Mouse (Mus musculus) layer of hippocampus, postnatal 10 days (tissue): Measurements from ENCODE around the gene Sez6. TPM values are rescaled to one million over a fixed set of nuclear protein-coding genes. Genes with fewer than 3 reads are reported as not detected.

Experiments
- DNase-seq, 2 experiments: peaks; one replicate each; pipeline ENCODE4 v3.0.0; 2021; ENCODE audit warnings: low spot score in 2 of 2
- total RNA-seq, 2 experiments: library from RNA; stranded (reverse); gene quantifications; 2 replicates each; pipeline ENCODE4 v1.2.3; 2021

Gene Sez6
- total RNA-seq, 2 experiments from 2014 or later, result 215 to 221 TPM

DNA sequence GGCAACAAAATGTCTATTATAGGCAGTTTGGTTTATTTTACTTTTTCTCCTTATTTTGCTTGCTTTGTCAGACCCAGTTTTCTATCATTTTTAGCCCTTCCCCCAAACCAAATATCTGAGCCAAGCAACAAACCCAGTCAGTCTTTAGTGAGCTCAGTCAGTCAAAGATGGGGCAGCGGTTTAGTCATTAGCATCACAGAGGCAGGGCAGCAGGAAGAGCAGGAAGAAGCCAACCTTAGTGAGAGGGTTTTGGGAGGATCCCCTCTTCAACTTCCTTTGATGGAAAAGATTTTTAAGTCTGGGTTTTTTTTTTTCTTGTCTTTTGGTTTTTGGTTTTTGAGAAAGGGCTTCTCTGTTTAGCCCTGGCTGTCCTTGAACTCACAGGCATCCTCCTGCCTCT lies 25.9 kb upstream of the Sez6 start:
- no peak for DNase-seq

DNA sequence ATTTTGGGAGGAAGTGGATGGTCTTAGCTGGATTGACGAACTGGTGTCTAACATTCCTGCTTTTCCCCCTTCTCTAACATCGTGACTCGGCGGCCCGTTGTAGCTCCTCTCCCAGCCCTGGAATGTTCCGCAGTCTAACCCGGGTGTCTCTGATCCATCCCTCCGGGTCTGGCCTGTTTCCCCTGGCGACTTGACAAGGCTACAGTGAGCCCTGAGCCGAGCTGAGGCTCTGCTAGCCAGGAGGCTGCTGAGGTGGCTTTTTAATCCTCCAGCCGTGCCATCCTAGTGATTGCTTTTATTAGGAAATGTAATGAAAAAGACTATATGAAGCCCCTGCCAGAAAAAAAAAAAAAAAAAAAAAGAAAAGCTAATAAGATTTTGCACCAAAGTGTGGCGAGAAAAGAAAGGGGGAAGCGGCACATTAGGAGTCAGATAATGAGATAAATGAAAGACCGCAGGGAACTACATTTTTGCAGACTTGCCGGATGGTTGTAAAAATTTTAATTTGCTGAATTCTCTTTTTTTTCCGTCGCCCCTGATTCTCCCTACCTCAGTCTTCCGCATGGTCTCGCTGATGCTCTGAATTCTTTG lies 24.4 kb upstream of the Sez6 start:
- peak; percentile 58 to 65 for DNase-seq

DNA sequence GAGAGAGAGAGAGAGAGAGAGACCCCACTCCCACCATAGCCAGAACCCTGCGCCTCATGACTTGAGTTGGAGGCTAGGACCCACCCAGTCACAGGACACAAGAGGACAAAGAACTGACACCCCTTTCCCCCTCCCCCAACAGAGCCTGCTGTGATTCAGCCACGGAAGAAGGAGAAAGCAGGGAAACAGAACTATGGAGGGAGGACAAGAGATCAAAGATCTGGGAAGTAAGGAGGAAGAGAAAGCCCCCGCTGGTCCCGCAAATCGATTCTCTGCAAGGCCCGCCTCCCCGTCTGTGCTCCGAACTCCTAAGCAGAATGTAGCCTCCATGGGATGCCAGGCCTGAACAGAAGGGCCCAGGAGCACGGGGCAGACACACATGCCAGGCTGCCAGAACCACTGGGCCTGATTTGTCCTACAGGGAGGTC lies 23.8 kb upstream of the Sez6 start:
- DNase-seq, result peak; percentile 43 to 55

DNA sequence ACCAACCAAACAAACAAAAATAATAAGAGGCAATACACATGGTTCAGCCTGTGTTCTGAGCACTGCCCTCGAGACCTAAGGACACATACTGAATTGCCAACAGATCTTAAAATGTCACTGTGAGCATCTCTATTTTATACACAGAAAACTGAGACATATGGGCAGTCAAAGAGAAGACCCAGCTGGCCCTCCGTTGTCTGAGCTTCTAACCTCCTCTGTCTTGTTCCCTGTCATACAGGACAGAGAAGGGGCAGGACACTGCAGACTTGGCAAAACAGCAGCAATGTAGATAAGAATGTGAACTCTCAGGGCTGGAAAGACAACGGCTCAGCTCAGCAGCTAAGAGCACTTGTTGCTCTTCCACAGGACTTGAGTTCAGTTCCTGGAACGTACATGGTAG lies 22.1 kb upstream of the Sez6 start:
- DNase-seq, result no peak

DNA sequence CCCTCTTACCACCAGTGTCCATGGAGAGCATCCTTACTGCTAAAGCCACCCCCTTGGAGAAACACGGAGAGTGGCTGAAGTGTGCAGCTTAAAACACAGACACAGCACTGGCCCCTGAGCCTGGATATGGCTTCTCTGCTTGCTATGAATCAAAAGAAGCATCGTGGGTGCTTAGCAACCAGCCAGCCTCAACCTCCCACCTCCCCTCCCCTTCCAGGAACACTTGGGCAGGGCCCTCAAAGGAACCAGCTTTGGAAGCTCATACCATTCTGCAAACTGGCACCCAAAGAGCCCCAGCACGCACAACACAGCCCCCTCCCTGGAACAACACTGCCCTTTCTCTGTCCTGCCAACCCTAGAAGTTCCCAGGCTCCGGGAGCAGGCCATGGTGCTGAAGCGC lies 21.2 kb upstream of the Sez6 start:
- DNase-seq, result no peak

DNA sequence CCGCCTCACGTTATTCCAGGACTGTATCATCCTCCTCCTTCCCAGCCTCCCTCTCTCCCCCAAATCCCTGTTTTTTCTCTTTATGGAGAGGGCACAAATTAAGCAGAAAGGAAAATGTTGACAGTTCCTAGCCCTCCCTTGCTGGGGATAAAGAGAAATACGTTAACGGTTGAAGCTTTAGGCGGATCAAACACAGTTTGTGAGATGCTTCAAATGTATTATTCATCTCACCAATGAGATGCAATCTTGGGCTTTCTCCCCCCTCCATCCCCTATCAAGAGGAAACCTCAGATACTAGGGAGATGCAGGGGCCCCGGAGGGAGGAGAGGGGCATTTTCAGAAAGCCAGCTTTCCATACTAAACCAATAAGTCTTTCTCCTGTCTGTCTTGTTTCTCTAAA lies 20.8 kb upstream of the Sez6 start:
- no peak for DNase-seq

DNA sequence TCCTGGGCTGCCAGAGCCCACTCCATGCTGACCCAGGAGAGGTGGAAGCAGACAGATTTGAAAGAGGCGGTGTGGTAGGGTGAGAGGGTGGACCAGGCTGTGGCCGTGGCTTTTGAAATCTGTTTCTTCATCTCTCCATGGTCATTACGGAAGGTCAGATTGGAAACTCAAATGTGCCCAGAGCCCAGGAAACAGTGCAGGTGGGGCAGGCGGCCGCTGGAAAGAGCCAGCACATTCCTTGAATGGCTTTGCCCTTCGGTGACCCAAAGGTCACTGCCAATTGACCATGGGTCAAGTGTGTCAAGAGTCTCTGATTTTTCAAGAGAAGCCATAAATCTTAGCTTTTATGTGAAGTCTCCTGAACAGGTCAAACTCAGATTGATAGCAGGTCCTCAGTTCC lies 17.1 kb upstream of the Sez6 start:
- no peak for DNase-seq

DNA sequence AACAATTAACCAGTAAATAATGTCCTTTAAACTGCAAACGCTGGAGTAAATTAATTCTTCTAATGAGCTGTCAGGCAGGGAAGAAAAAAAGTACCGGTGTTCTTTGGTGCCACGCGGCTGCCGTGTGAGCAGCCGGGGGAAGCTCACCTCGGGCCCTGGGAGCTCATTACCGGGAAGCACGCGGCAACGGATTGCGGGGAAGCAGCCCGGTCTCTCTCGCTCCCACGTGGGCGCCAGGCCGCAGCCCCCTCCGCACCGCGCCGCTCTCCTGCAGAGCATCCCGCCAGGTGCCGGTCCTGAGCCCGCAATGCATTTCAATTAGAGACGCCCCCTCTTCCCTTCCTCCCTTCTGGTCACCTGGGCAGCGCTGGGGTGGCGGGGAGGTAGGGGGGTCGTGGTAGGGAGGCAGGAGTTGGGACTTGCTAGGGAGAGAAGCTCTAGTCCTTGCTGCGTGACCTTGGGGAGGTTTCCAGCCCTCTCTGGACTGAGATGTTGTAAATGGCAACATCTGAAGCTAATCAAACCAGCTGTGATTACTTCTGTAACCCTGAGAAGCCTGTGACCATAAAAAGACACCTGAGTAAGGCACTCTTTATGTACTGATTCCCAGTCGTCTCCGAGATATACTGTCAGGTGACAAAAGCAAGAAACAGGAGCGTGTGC lies 15.9 kb upstream of the Sez6 start:
- DNase-seq, result no peak

DNA sequence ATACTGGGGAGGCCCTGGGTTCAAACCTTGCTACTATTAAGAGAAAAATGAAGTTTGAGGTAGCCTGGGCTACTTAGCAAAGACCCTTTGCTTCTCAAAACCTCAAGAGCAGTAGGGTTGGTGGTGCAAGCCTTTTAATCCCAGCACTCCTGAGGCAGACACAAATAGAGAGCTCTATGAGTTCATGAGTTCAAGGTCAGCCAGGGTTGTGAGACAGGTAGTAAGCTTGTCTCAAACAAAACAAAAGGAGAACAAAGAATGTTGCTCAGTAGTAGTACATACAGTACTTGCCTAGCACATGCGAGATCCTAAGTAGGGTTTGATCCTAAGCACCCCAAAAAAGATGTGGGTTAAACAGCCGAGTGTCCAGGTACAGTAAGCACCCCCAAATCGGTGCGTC lies 13.9 kb upstream of the Sez6 start:
- DNase-seq, result no peak

DNA sequence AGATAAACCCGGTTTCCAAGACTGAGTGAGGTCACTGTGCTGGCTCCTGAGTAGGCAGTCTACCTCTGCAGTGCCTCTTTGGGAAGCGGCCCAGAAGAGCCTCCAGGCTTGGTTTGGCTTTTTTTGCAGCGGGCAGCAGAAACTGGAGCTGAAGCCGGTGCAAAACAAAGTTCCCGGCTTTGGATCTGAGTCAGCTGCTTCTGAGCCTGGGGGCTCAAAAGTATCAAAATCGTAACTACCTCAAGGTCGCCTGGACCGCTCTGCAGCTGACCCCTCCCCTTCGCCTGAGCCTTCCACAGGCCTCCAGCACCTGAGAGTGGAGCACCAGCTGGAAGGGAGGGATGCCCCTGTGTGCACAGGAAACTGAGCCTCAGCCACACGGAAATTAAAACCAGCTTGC lies 13.4 kb upstream of the Sez6 start:
- no peak for DNase-seq

DNA sequence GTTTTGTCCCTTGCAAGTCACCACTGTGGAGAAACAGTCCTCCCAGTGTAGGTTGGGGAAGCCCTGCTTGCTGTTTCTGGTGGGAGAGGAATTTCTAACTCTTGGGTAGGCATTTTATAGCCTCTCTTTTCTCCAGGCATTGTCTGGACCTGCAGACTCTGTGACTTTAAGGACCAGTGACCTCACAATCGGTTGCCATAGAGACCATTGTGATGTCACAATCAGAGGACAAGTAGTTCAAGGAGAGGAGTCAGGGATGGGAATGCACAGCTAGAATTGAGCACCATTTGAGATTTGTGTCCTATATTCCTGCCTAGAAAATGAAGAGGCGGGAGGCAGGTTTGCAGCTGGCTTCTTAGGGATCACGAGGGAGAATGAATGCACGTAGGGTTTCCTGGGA lies 7.3 kb upstream of the Sez6 start:
- no peak for DNase-seq

DNA sequence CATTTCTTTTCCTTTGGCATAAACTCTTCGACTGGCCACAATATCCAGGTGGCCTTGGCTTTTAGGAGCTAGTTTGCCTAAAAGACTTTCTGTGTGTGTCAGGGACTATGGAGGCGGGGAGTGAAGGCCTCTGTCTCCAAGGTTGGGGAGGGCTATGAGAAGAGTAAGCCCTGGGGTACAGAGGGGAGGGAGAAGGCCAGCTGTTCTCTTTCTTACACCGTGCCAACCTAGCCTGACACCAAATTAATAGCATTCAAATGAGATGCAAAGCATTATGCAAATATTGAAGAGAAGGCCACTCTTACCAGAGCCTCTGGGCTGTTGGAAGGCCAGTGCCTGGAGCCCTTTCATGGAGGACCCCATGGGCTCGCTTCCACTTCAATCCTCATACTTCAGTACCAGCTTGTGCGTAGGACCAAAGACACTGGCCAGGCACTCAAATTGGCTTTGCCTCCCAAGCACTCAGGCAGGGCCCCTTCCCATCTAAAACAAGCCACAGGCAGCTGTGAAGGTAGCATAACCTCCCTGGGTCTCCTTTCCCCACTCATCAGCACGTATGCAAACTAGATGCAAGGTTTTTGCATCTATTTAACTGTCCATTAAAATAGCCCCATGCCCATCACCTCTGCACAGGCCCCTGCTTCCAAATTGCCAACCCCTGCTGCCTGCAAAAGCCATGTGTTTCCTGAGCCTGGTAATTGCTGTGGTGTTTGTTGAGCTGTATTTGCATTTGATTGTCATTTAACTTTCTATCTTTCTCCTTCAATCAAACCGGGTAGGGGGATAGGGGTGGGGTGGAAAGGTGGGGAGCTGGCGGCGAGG lies 4.6 kb upstream of the Sez6 start:
- no peak for DNase-seq

DNA sequence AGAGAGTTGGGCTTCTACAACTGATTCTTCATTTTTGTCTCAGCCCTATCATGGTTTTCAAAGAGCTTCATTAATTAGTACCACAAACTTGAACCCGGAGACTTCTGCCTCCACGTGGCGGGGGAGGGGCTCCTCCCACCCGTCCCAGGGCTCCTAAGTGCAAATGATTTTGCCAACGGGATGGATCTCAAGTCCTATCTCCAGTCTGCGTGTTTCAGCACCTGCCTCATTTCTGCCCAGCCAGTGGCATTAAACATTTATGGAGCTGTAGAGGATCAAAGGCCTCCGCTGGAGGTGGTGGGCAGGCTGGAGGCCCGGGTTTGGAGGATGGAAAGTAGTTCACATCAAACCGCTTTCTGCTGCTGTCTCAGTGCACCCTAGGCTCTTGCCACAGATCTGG lies 3.9 kb upstream of the Sez6 start:
- DNase-seq, result no peak

DNA sequence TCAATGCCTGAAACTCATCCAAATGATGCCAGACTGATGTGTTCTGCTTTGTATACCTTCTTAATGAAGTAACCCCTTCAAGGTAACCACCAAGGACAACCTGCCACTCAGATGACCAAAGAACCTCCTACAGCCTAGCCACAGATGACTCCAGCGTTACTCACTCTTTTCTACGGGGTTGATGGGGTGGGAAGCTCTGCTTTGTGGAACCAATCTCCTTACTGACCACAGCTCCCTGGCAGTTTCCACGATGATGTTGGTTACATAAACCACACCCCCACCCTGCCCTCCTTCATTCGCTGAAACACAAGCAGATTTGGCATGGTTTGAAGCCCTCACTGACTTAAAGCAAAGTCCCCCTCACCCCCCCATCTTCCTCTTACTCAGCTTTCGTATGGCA lies 2.8 kb upstream of the Sez6 start:
- DNase-seq, result no peak

DNA sequence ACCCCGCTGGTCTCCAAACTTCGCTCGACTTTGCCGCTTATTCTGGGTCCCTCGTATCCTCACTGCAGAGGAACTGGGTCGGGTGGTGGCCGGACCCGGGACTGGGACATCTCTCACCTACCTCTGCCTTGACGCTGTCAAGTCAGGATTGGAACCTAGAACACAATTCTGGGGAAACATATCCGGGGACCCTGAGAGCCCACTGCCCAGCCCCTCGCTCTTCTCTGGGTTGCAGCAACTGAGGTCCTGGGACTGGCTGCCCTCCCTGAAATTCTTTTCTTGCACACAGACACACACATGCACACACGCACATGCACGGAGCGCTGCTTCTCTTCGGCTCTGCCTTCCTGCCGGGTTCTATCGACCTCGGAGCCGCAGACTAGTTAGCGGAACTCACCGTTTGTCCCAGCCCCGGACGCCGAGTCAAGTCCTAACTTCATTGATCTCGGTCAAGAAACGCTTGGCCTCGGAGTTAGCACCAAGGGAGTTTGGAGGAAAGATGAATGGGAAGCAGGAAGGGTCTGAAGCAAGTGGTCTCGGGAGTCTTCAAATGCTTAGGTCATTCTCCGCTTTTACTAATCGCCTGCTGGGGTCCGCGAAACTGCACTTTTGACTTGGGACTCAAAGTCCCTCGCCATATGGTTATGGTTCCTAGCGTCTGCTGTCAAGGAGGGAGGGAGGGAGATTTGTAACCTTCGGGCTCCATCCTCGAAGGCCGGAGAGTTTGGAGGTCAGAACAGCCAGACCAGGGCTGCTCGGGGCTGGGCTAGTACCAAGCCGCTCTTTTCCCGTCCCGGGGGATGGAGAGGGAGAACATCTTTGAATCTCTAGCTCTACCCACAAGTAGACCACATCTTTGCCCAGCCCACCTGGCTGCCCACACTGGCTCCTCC lies 1.2 kb downstream of the Sez6 start:
- DNase-seq, result no peak

DNA sequence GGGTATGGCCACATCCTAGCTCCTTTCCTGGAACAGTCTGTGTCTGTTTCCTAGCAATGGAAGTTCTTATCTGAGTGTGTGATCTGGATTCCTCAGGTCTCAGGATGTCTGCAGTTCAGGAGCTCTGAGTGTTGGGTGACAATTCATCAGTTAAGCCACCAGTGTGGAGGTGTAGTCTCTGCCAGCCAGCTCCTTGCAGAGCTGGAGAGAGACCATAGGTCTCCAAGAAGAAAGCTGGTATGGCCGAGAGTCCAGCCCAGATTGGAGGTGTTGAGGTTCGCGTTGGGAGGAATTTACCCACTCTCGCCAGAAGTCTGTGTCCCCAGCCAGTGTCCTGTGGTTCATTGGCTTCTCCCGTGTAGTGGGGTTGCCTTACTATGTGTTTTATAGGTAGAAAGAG lies 2.0 kb downstream of the Sez6 start:
- DNase-seq, result no peak

DNA sequence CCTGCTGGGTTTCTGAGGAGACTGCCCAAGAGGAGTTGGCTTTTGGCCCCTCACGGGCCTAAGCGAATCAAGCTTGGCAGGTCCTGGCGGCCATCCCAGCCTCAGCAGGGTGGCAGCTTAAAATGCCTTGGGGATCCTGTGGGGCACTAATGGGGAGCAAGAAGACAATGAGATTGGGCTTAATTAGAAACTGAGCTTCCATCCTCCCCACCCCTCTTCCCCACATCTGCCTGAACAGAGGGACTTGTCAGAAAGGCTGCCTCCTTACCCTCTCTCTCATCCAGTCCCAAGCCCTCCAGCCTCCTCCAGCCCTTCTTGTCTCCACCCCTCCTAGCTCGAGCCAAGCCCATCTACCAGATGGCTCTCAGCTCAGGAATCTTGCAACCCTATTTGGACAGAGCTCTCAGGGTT lies 3.5 kb downstream of the Sez6 start:
- DNase-seq, result no peak

DNA sequence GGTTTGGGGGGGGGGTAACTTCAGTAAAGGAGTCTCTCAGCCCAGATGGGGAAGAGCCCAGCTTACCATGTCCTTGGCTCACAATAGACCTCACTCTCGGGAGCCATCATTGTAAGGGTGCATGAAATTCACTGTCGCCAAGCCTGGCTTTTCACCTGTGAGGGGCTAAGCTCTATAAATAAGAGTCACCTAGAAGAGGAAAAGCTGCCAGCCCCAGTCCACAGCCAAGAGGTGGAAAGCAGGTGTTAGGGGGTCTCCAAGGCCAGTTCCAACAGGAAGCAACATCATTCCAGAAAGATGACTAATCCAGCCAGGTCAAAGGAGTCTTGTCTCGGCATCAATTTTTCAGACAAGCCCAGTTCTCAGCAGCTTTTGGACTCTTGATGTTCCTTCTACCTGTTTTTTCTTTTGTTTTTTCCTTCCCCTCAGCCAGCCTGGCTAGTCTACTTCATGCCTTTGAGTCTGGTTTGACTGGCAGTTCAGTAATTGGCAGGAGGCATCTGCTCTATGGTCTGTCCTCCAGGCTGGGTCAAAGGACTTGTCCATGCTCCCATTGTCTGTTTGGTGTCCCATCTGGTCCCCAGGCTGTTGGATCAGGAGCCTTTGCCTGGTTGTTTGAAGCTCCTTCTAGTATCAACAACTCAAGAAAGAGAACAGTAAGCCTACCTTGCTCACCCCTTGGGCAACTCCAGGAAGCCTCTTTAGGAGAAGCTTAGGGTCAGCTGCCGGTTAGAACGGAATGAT lies 4.1 kb downstream of the Sez6 start:
- DNase-seq, result no peak

DNA sequence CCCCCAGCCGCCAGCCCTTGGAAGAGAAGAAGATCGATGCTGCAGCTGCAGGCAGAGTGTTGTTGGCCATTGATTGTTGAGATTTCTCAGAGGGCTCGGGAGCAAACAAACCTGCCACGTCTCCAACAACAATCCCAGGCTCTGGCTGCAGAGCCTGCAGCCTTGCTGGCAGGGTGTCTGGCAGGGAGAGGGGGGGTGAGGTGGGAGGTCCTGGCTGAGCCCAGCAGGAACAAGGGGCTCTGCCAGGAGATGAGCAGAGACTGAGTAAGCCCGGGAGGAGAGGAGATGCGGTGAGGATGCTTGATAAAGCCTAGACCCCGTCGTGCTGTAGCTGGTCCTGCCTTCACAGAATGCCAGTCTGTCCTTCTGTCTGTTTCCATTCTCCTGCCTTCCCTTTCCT lies 6.2 kb downstream of the Sez6 start:
- no peak for DNase-seq

DNA sequence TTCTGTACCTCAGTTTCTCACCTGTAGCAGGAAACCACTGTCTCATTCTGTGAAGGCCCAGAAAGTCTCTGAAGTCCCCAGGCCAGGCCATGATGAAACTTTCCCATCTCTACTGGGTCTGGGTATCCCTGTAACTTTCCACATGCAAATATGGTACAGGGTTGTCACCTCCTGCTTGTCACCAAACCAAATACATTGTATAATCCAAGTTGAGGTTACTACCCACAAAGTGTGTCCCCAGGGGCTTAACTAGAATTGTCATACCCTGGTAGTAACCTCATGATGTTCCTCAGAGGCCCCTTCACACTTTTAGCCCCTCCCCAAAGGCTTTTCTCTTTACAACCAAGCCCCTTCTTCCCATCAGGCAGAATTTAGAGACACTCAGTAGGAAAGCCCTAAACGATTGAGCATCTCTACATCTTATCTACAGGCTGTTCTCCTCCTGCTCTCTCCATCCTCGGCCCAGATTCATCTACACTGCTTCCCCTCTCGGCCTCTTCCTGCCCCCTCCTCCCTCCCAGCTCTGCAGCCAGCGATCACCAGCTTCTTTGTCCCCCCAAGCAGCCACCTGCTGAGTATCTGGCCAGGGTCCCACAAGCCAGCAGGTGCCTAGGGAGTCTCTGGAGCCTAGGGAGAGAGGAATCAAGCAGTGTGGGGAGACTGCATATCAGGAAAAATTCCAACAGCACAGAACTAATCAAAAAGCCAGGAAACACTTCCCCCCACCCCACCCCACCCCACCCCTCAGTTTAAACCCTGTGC lies 7.2 kb downstream of the Sez6 start:
- DNase-seq, result no peak
